Mouse (Mus musculus) erythroblast, embryonic 14.5 days (primary cell): ENCODE measurements around the gene Tsr1.

Experiments used
- GATA1 ChIP-seq: IDR thresholded peaks from 2 replicates; pipeline ENCODE4 v1.6.1; 2012; ENCODE audit warnings: low read length, inconsistent platforms, mixed read lengths
- TAL1 ChIP-seq: IDR thresholded peaks from 3 replicates; pipeline ENCODE4 v1.6.1; 2012; ENCODE audit warnings: low read length, inconsistent platforms, mixed read lengths

- TF ChIP-seq TAL1 (no peak), GATA1 (no peak)
These were observed 40.1 kb upstream of the Tsr1 start for GRCm38 (mm10) chr11:74857756-74858155.
